Mouse (Mus musculus) B cell, adult 2 months (primary cell): Measurements from ENCODE around the gene 1700016C15Rik.

ENCODE experiments used
- DNase-seq, 2 experiments: peaks; one replicate each; pipeline ENCODE4 v3.0.0; 2022

Gene 1700016C15Rik

GRCm38 (mm10) chr1:177729043-177730024 is at the start of gene 1700016C15Rik:
Gene 1700016C15Rik, plus strand, starts transcription at chr1:177729814.
- DNase-seq: no peak

- DNase-seq: peak; percentile 60 to 62
Measured at GRCm38 (mm10) chr1:177681239-177681638, 48.4 kb upstream of the 1700016C15Rik start.

GRCm38 (mm10) chr1:177683931-177684836 is 45.4 kb upstream of the 1700016C15Rik start:
- no peak for DNase-seq

- peak; percentile 46 to 61 for DNase-seq
Measured at GRCm38 (mm10) chr1:177684901-177685300, 44.7 kb upstream of the 1700016C15Rik start.

- DNase-seq: no peak
Measured at GRCm38 (mm10) chr1:177686137-177686536, 43.5 kb upstream of the 1700016C15Rik start.

GRCm38 (mm10) chr1:177686982-177687381 is 42.6 kb upstream of the 1700016C15Rik start:
- no peak for DNase-seq

- DNase-seq: no peak
Measured at GRCm38 (mm10) chr1:177692491-177692890, 37.1 kb upstream of the 1700016C15Rik start.

- no peak for DNase-seq
Measured at GRCm38 (mm10) chr1:177693486-177694252, 35.9 kb upstream of the 1700016C15Rik start.

- no peak for DNase-seq
Measured at GRCm38 (mm10) chr1:177700560-177700959, 29.1 kb upstream of the 1700016C15Rik start.

GRCm38 (mm10) chr1:177702481-177703146 is 27.0 kb upstream of the 1700016C15Rik start:
- peak; percentile 78 to 80 for DNase-seq

- no peak for DNase-seq
Measured at GRCm38 (mm10) chr1:177703147-177703807, 26.3 kb upstream of the 1700016C15Rik start.

GRCm38 (mm10) chr1:177705204-177705603 is 24.4 kb upstream of the 1700016C15Rik start:
- DNase-seq: peak; percentile 13 to 17

GRCm38 (mm10) chr1:177707571-177707970 is 22.0 kb upstream of the 1700016C15Rik start:
- DNase-seq: no peak

GRCm38 (mm10) chr1:177708583-177709055 is 21.0 kb upstream of the 1700016C15Rik start:
- DNase-seq: no peak

- no peak for DNase-seq
Measured at GRCm38 (mm10) chr1:177711000-177711399, 18.6 kb upstream of the 1700016C15Rik start.

- DNase-seq: no peak
Measured at GRCm38 (mm10) chr1:177711418-177711817, 18.2 kb upstream of the 1700016C15Rik start.

- DNase-seq: no peak
Measured at GRCm38 (mm10) chr1:177713635-177714396, 15.8 kb upstream of the 1700016C15Rik start.

GRCm38 (mm10) chr1:177714397-177715012 is 15.1 kb upstream of the 1700016C15Rik start:
- no peak for DNase-seq

GRCm38 (mm10) chr1:177716448-177716847 is 13.2 kb upstream of the 1700016C15Rik start:
- no peak for DNase-seq
